Mouse (Mus musculus) MEL (cell line): ENCODE measurements around the gene Uap1. TPM values are rescaled to one million over a fixed set of nuclear protein-coding genes. Genes with fewer than 3 reads are reported as not detected.
A peak's percentile ranks its signal among the peaks of the same experiment; 100 is the strongest.

ENCODE experiments used
- DNase-seq: peaks from one replicate; pipeline ENCODE4 v3.0.0; 2011; ENCODE audit warnings: low read depth, low spot score
- H3K27ac ChIP-seq: 2 replicates; pipeline ENCODE4 v1.5.1; 2012; ENCODE audit warnings: low read depth, mild to moderate bottlenecking, control low read depth, low read length, moderate library complexity; ENCODE audit not compliant: control insufficient read depth
- H3K27me3 ChIP-seq, 2 experiments: fragments of 150-350 bp in 1 of 2; sonication (generic) in 1 of 2; 2 replicates each; pipeline ENCODE4 v1.6.1; 2012; ENCODE audit warnings: low read length in 2 of 2, mild to moderate bottlenecking in 2 of 2, improper control_type of control experiment in 1 of 2, moderate library complexity in 1 of 2; ENCODE audit not compliant: insufficient read depth in 2 of 2, control insufficient read depth in 1 of 2
- H3K36me3 ChIP-seq, 2 experiments: 2 replicates each; pipeline ENCODE4 v1.6.1; 2012 to 2014; ENCODE audit warnings: low read length in 2 of 2, improper control_type of control experiment in 1 of 2, inconsistent platforms in 1 of 2, mild to moderate bottlenecking in 1 of 2; ENCODE audit not compliant: insufficient read depth in 2 of 2, control insufficient read depth in 1 of 2
- H3K4me1 ChIP-seq, 2 experiments: fragments of 150-350 bp in 1 of 2; sonication (generic) in 1 of 2; 2 replicates each; pipeline ENCODE4 v1.6.1; 2012; ENCODE audit warnings: low read length in 2 of 2, improper control_type of control experiment in 1 of 2, mild to moderate bottlenecking in 1 of 2; ENCODE audit not compliant: insufficient read depth in 2 of 2, control insufficient read depth in 1 of 2
- H3K4me3 ChIP-seq, 2 experiments: fragments of 150-350 bp in 1 of 2; sonication (generic) in 1 of 2; 2 replicates each; pipeline ENCODE4 v1.5.1; 2012; ENCODE audit warnings: low read depth in 2 of 2, low read length in 2 of 2, mild to moderate bottlenecking in 2 of 2, moderate library complexity in 2 of 2, control low read depth in 1 of 2, improper control_type of control experiment in 1 of 2; ENCODE audit not compliant: control insufficient read depth in 1 of 2, insufficient read depth in 1 of 2
- H3K79me2 ChIP-seq: 2 replicates; pipeline ENCODE4 v1.6.1; 2012; ENCODE audit warnings: mild to moderate bottlenecking, low read length, moderate library complexity; ENCODE audit not compliant: control insufficient read depth, poor library complexity, insufficient read depth
- H3K9ac ChIP-seq: 2 replicates; pipeline ENCODE4 v1.6.1; 2012; ENCODE audit warnings: low read depth, mild to moderate bottlenecking, control low read depth, low read length, moderate library complexity; ENCODE audit not compliant: control insufficient read depth, poor library complexity, severe bottlenecking
- H3K9me3 ChIP-seq: fragments of 150-350 bp; sonication (generic); replicated peaks from 2 replicates; pipeline ENCODE4 v1.6.1; 2012; ENCODE audit warnings: mild to moderate bottlenecking, low read length, improper control_type of control experiment, moderate library complexity; ENCODE audit not compliant: insufficient read depth
- BHLHE40 ChIP-seq: IDR thresholded peaks from 2 replicates; pipeline ENCODE4 v1.6.1; 2012; ENCODE audit warnings: low read depth, mild to moderate bottlenecking, inconsistent platforms, low read length, improper control_type of control experiment, borderline replicate concordance
- CHD2 ChIP-seq: IDR thresholded peaks from 2 replicates; pipeline ENCODE4 v1.6.1; 2011; ENCODE audit warnings: low read length, improper control_type of control experiment
- CTCF ChIP-seq, 3 experiments: IDR thresholded peaks in 2 of 3; conservative IDR thresholded peaks in 1 of 3; 2 replicates each; pipeline ENCODE4 v1.5.1; 2011 to 2012; ENCODE audit warnings: low read length in 3 of 3, low read depth in 2 of 3, mild to moderate bottlenecking in 2 of 3, improper control_type of control experiment in 1 of 3, inconsistent platforms in 1 of 3, mixed read lengths in 1 of 3, moderate library complexity in 1 of 3; ENCODE audit not compliant: control insufficient read depth in 1 of 3, insufficient read depth in 1 of 3, poor library complexity in 1 of 3, severe bottlenecking in 1 of 3
- E2F4 ChIP-seq: IDR thresholded peaks from 2 replicates; pipeline ENCODE4 v1.6.1; 2011; ENCODE audit warnings: low read depth, low read length, improper control_type of control experiment, borderline replicate concordance
- EP300 ChIP-seq, 2 experiments: IDR thresholded peaks; 2 replicates each; pipeline ENCODE4 v1.6.1; 2011; ENCODE audit warnings: improper control_type of control experiment in 2 of 2, low read length in 2 of 2, low read depth in 1 of 2, mild to moderate bottlenecking in 1 of 2
- ETS1 ChIP-seq: IDR thresholded peaks from 2 replicates; pipeline ENCODE4 v1.6.1; 2012; ENCODE audit warnings: low read depth, mild to moderate bottlenecking, inconsistent platforms, low read length, improper control_type of control experiment, moderate library complexity
- GABPA ChIP-seq: IDR thresholded peaks from 2 replicates; pipeline ENCODE4 v1.6.1; 2012; ENCODE audit warnings: low read depth, mild to moderate bottlenecking, inconsistent platforms, low read length, improper control_type of control experiment, moderate library complexity
- GATA1 ChIP-seq: IDR thresholded peaks from 2 replicates; pipeline ENCODE4 v1.6.1; 2011; ENCODE audit warnings: low read depth, low read length, improper control_type of control experiment
- HCFC1 ChIP-seq: IDR thresholded peaks from 2 replicates; pipeline ENCODE4 v1.6.1; 2012; ENCODE audit warnings: low read depth, mild to moderate bottlenecking, inconsistent platforms, low read length, improper control_type of control experiment, moderate library complexity
- KAT2A ChIP-seq: conservative IDR thresholded peaks from 2 replicates; pipeline ENCODE4 v1.6.1; 2012; ENCODE audit warnings: low read depth, low read length, improper control_type of control experiment, inconsistent platforms
- MAX ChIP-seq: IDR thresholded peaks from 2 replicates; pipeline ENCODE4 v1.6.1; 2011; ENCODE audit warnings: low read length, improper control_type of control experiment
- MXI1 ChIP-seq: IDR thresholded peaks from 2 replicates; pipeline ENCODE4 v1.6.1; 2011; ENCODE audit warnings: mild to moderate bottlenecking, low read depth, low read length, improper control_type of control experiment
- MYB ChIP-seq: IDR thresholded peaks from 2 replicates; pipeline ENCODE4 v1.6.1; 2011; ENCODE audit warnings: mild to moderate bottlenecking, low read depth, low read length, improper control_type of control experiment
- MYC ChIP-seq: IDR thresholded peaks from 2 replicates; pipeline ENCODE4 v1.6.1; 2011; ENCODE audit warnings: low read depth, mild to moderate bottlenecking, low read length, improper control_type of control experiment, moderate library complexity
- NRF1 ChIP-seq: IDR thresholded peaks from 2 replicates; pipeline ENCODE4 v1.6.1; 2014; ENCODE audit warnings: low read depth, mild to moderate bottlenecking, inconsistent platforms, low read length, improper control_type of control experiment, moderate library complexity; ENCODE audit not compliant: poor library complexity, insufficient read depth, severe bottlenecking
- POLR2A ChIP-seq, 2 experiments: IDR thresholded peaks; 2 replicates each; pipeline ENCODE4 v1.6.1; 2011 to 2012; ENCODE audit warnings: low read length in 2 of 2, mild to moderate bottlenecking in 2 of 2, control low read depth in 1 of 2, improper control_type of control experiment in 1 of 2, low read depth in 1 of 2, moderate library complexity in 1 of 2; ENCODE audit not compliant: control insufficient read depth in 1 of 2, insufficient read depth in 1 of 2, poor library complexity in 1 of 2
- POLR2AphosphoS5 ChIP-seq: IDR thresholded peaks from 2 replicates; pipeline ENCODE4 v1.6.1; 2012; ENCODE audit warnings: low read depth, borderline replicate concordance, mild to moderate bottlenecking, inconsistent platforms, low read length, moderate library complexity, mixed read lengths
- SIN3A ChIP-seq: IDR thresholded peaks from 2 replicates; pipeline ENCODE4 v1.6.1; 2012; ENCODE audit warnings: low read length, improper control_type of control experiment, inconsistent platforms
- TBP ChIP-seq: IDR thresholded peaks from 2 replicates; pipeline ENCODE4 v1.8.0; 2011; ENCODE audit warnings: low read depth, low read length, improper control_type of control experiment
- TCF12 ChIP-seq: IDR thresholded peaks from 2 replicates; pipeline ENCODE4 v1.6.1; 2014; ENCODE audit warnings: low read depth, mild to moderate bottlenecking, inconsistent platforms, low read length, improper control_type of control experiment, moderate library complexity
- UBTF ChIP-seq: IDR thresholded peaks from 2 replicates; pipeline ENCODE4 v1.6.1; 2012; ENCODE audit warnings: low read depth, mild to moderate bottlenecking, inconsistent platforms, low read length, improper control_type of control experiment, moderate library complexity, borderline replicate concordance; ENCODE audit not compliant: insufficient read depth
- USF2 ChIP-seq, 2 experiments: IDR thresholded peaks; 2 replicates each; pipeline ENCODE4 v1.6.1; 2011 to 2012; ENCODE audit warnings: improper control_type of control experiment in 2 of 2, low read length in 2 of 2, borderline replicate concordance in 1 of 2, inconsistent platforms in 1 of 2, low read depth in 1 of 2, mild to moderate bottlenecking in 1 of 2; ENCODE audit not compliant: insufficient read depth in 1 of 2
- ZC3H11A ChIP-seq: IDR thresholded peaks from 2 replicates; pipeline ENCODE4 v1.6.1; 2012; ENCODE audit warnings: low read depth, mild to moderate bottlenecking, inconsistent platforms, low read length, improper control_type of control experiment
- ZKSCAN1 ChIP-seq: IDR thresholded peaks from 2 replicates; pipeline ENCODE4 v1.6.1; 2012; ENCODE audit warnings: low read depth, mild to moderate bottlenecking, inconsistent platforms, low read length, improper control_type of control experiment, moderate library complexity
- ZNF384 ChIP-seq: IDR thresholded peaks from 2 replicates; pipeline ENCODE4 v1.6.1; 2012; ENCODE audit warnings: low read depth, mild to moderate bottlenecking, inconsistent platforms, low read length, improper control_type of control experiment
- polyA plus RNA-seq, 2 experiments: library from polyadenylated mRNA; stranded (reverse) in 1 of 2; unstranded in 1 of 2; fragments of >175 nt in 1 of 2; fragments of >200 nt in 1 of 2; gene quantifications; 2 replicates each; pipeline versions ENCODE4 v1.2.1 to v1.2.4; 2012; ENCODE audit warnings: low replicate concordance in 2 of 2, low read depth in 1 of 2; ENCODE audit not compliant: insufficient read length in 2 of 2, insufficient read depth in 1 of 2, missing spikeins in 1 of 2
- total RNA-seq: library from RNA; depleted of rRNA; stranded (reverse); fragments of 300-350 nt; gene quantifications from 2 replicates; pipeline ENCODE4 v1.2.3, GENCODE M21; 2012

Uap1 gene
- total and polyA plus RNA-seq, 3 experiments = 74.5 to 80.8 TPM; not detected in 1

- TF ChIP-seq MYB = no peak; the same call in 1 of the 2 replicates
- peak; percentile 65 for TF ChIP-seq HCFC1
- peak in 1 of 2 experiments; percentile 31; a peak in 1 of 4 replicates for TF ChIP-seq POLR2A (IDR thresholded peaks at IDR 0.05; ENCODE audit: control insufficient read depth in 1 of 2, insufficient read depth in 1 of 2, low read depth in 1 of 2, low read length in 2 of 2, poor library complexity in 1 of 2)
- TF ChIP-seq BHLHE40 = peak; percentile 99
- TF ChIP-seq POLR2AphosphoS5 = no peak
- peak; percentile 92 for TF ChIP-seq MAX
- TF ChIP-seq TBP = peak; percentile 71
- no peak for TF ChIP-seq ZC3H11A
- peak; percentile 43; the same call in 1 of the 2 replicates for TF ChIP-seq KAT2A
- TF ChIP-seq MXI1 = peak; percentile 66
- TF ChIP-seq NRF1 = no peak
- no peak for TF ChIP-seq UBTF
- no peak for TF ChIP-seq CHD2
- TF ChIP-seq USF2 (IDR thresholded peaks at IDR 0.05; ENCODE audit: borderline replicate concordance in 1 of 2, insufficient read depth in 1 of 2, low read depth in 1 of 2, low read length in 2 of 2) = peak; percentile 67 to 97
- TF ChIP-seq CTCF (IDR thresholded peaks at IDR 0.05 in 2 of 3, conservative IDR thresholded peaks at IDR 0.05 in 1 of 3; ENCODE audit: control insufficient read depth in 1 of 3, insufficient read depth in 1 of 3, low read depth in 2 of 3, low read length in 3 of 3, poor library complexity in 1 of 3, severe bottlenecking in 1 of 3) = no peak
- no peak for TF ChIP-seq E2F4
- TF ChIP-seq MYC = peak; percentile 50; the same call in 1 of the 2 replicates
- peak; percentile 54; the same call in 1 of the 2 replicates for TF ChIP-seq ZNF384
- TF ChIP-seq, all 39 proteins: peak for 22
Measured at GRCm38 (mm10) chr1:170176661-170177239, 2.0 kb upstream of the Uap1 start (continued).

DNA sequence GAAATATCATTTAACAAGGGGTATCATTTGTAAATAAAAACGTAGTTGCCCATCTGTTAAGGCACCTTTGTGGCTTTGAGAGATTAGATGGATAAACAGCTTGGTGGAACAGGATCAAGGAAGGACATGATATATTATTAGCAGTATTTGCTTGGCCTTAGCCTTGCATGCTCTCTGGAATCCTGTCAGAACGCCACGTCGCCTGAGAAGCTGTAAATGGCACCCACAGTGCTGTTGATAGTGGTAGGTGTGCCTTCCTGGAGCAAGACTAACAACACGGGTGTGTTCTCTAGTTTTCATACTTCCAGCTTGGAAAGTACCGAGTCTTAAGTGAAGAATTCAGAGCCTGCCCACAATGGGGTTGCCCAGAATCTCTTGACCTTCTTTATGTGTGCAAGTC, 1.1 kb upstream of the Uap1 start:
- Histone ChIP-seq H3K9me3 (no peaks in the 10 kb centered on the region), H3K4me1 (peaks cover 9% of the 10 kb centered on the region in 2 experiments), H3K27ac (peak overlapping the region; percentile 97), H3K36me3 (peaks cover 0 to 23% of the 10 kb centered on the region in 2 experiments; a peak in 3 of 4 replicates), H3K27me3 (no peaks in the 10 kb centered on the region), H3K4me3 (peak overlapping the region; percentile 37 to 82), H3K9ac (peak overlapping the region; percentile 88), H3K79me2 (peaks cover 35% of the 10 kb centered on the region)
- peak; percentile 69 for DNase-seq
- peak; percentile 42; the same call in 1 of the 2 replicates for TF ChIP-seq GATA1
- 0 out of 2 replicates have a peak, but pooled peaks have one; percentile 7 for TF ChIP-seq TCF12
- TF ChIP-seq MYB = no peak
- TF ChIP-seq MAX = no peak
- peak in 1 of 2 experiments; percentile 40; a peak in 1 of 4 replicates for TF ChIP-seq EP300 (IDR thresholded peaks at IDR 0.05; ENCODE audit: low read depth in 1 of 2, low read length in 2 of 2)
- 0 out of 2 replicates have a peak, but pooled peaks have one; percentile 9 for TF ChIP-seq GABPA
- no peak for TF ChIP-seq CTCF (IDR thresholded peaks at IDR 0.05 in 2 of 3, conservative IDR thresholded peaks at IDR 0.05 in 1 of 3; ENCODE audit: control insufficient read depth in 1 of 3, insufficient read depth in 1 of 3, low read depth in 2 of 3, low read length in 3 of 3, poor library complexity in 1 of 3, severe bottlenecking in 1 of 3)
- peak; percentile 21 for TF ChIP-seq MXI1
- peak; percentile 12; the same call in 1 of the 2 replicates for TF ChIP-seq SIN3A
- TF ChIP-seq ZKSCAN1 = no peak
- TF ChIP-seq ETS1 = peak; percentile 37
